Mouse (Mus musculus) embryonic fibroblast, embryonic 13.5 days (primary cell): ENCODE measurements around the gene Abcc4. TPM values are rescaled to one million over a fixed set of nuclear protein-coding genes. Genes with fewer than 3 reads are reported as not detected.
"Not testable (repeated sequence)": the region's sequence is repeated elsewhere in the genome, so short reads cannot be mapped to it uniquely, and the experiment has no call there.

Source experiments
- H3K27ac ChIP-seq: 2 replicates; pipeline ENCODE4 v1.5.1; 2012; ENCODE audit warnings: low read length, control low read depth, inconsistent platforms; ENCODE audit not compliant: insufficient read depth
- H3K4me1 ChIP-seq: 2 replicates; pipeline ENCODE4 v1.6.1; 2011; ENCODE audit warnings: low read length; ENCODE audit not compliant: control insufficient read depth, insufficient read depth
- H3K4me3 ChIP-seq: 2 replicates; pipeline ENCODE4 v1.5.1; 2011; ENCODE audit warnings: mild to moderate bottlenecking, control low read depth, low read length; ENCODE audit not compliant: insufficient read depth
- CTCF ChIP-seq: IDR thresholded peaks from 2 replicates; pipeline ENCODE4 v1.5.1; 2011; ENCODE audit warnings: mild to moderate bottlenecking, control low read depth, low read length, moderate library complexity, borderline replicate concordance; ENCODE audit not compliant: insufficient read depth
- POLR2A ChIP-seq: IDR thresholded peaks from 2 replicates; pipeline ENCODE4 v1.6.1; 2011; ENCODE audit warnings: low read depth, mild to moderate bottlenecking, control low read depth, low read length, moderate library complexity
- polyA plus RNA-seq: library from polyadenylated mRNA; stranded (reverse); fragments of >200 nt; gene quantifications from 2 replicates; pipeline ENCODE4 v1.2.4, GENCODE M21; 2011; ENCODE audit warnings: low read depth; ENCODE audit not compliant: missing spikeins, insufficient read length

The Abcc4 gene
- polyA plus RNA-seq, 1 experiment = 9.5 TPM

- no peak for TF ChIP-seq CTCF
- no peak for TF ChIP-seq POLR2A
- H3K27ac ChIP-seq = no peak overlapping the region
- no peak overlapping the region for H3K4me3 ChIP-seq
- H3K4me1 ChIP-seq = no peaks in the 10 kb centered on the region
These were observed 56.1 kb downstream of the Abcc4 start for GRCm38 (mm10) chr14:118649895-118650256.

GRCm38 (mm10) chr14:118649199-118649894 is 56.7 kb downstream of the Abcc4 start:
- TF ChIP-seq POLR2A = no peak
- no peak for TF ChIP-seq CTCF
- H3K27ac ChIP-seq = no peak overlapping the region
- H3K4me3 ChIP-seq = no peak overlapping the region
- H3K4me1 ChIP-seq = no peaks in the 10 kb centered on the region

- not testable (repeated sequence) for H3K27ac ChIP-seq, H3K4me1 ChIP-seq, H3K4me3 ChIP-seq
These were observed 63.0 kb downstream of the Abcc4 start for GRCm38 (mm10) chr14:118642940-118643591.

- no peak for TF ChIP-seq CTCF
- no peak for TF ChIP-seq POLR2A
- Histone ChIP-seq H3K27ac (no peak overlapping the region), H3K4me1 (no peaks in the 10 kb centered on the region), H3K4me3 (no peak overlapping the region)
These were observed 63.9 kb downstream of the Abcc4 start for GRCm38 (mm10) chr14:118642140-118642539.

- no peaks in the 10 kb centered on the region for H3K4me1 ChIP-seq
- TF ChIP-seq CTCF (no peak), POLR2A (no peak)
- H3K27ac ChIP-seq = no peak overlapping the region
- no peak overlapping the region for H3K4me3 ChIP-seq
These were observed 67.4 kb downstream of the Abcc4 start for GRCm38 (mm10) chr14:118638447-118639275.

- Histone ChIP-seq H3K4me1 (no peaks in the 10 kb centered on the region), H3K27ac (no peak overlapping the region), H3K4me3 (no peak overlapping the region)
- no peak for TF ChIP-seq POLR2A
These were observed 70.4 kb downstream of the Abcc4 start for GRCm38 (mm10) chr14:118635493-118636183.

GRCm38 (mm10) chr14:118629649-118630048 is 76.4 kb downstream of the Abcc4 start:
- TF ChIP-seq CTCF (no peak), POLR2A (no peak)
- Histone ChIP-seq H3K4me3 (no peak overlapping the region), H3K27ac (no peak overlapping the region), H3K4me1 (no peaks in the 10 kb centered on the region)

- H3K4me3 ChIP-seq = no peak overlapping the region
- no peaks in the 10 kb centered on the region for H3K4me1 ChIP-seq
- TF ChIP-seq POLR2A = no peak
- TF ChIP-seq CTCF = no peak
- H3K27ac ChIP-seq = no peak overlapping the region
These were observed 84.6 kb downstream of the Abcc4 start for GRCm38 (mm10) chr14:118621449-118621789.

GRCm38 (mm10) chr14:118620773-118621448 is 85.1 kb downstream of the Abcc4 start:
- TF ChIP-seq CTCF (no peak), POLR2A (no peak)
- H3K27ac ChIP-seq = no peak overlapping the region
- no peaks in the 10 kb centered on the region for H3K4me1 ChIP-seq
- no peak overlapping the region for H3K4me3 ChIP-seq
